Mouse (Mus musculus) CH12.LX (cell line): Measurements from ENCODE around the gene Zfp9.

ENCODE experiments used
- CTCF ChIP-seq, 2 experiments: IDR thresholded peaks in 1 of 2; conservative IDR thresholded peaks in 1 of 2; 2 replicates each; pipeline ENCODE4 v1.5.1; 2011 to 2012; ENCODE audit warnings: low read depth in 2 of 2, low read length in 2 of 2, improper control_type of control experiment in 1 of 2, inconsistent platforms in 1 of 2, mild to moderate bottlenecking in 1 of 2, moderate library complexity in 1 of 2
- POLR2A ChIP-seq: IDR thresholded peaks from 2 replicates; pipeline ENCODE4 v1.6.1; 2011; ENCODE audit warnings: low read depth, mild to moderate bottlenecking, improper control_type of control experiment, low read length
- RAD21 ChIP-seq: IDR thresholded peaks from 2 replicates; pipeline ENCODE4 v1.6.1; 2011; ENCODE audit warnings: low read depth, mild to moderate bottlenecking, low read length, improper control_type of control experiment, moderate library complexity
- RCOR1 ChIP-seq: conservative IDR thresholded peaks from 2 replicates; pipeline ENCODE4 v1.6.1; 2012; ENCODE audit warnings: low read depth, mild to moderate bottlenecking, inconsistent platforms, low read length, improper control_type of control experiment
- TBP ChIP-seq: conservative IDR thresholded peaks from 2 replicates; pipeline ENCODE4 v1.6.1; 2011; ENCODE audit warnings: low read depth, low read length, improper control_type of control experiment
- TCF12 ChIP-seq: IDR thresholded peaks from 2 replicates; pipeline ENCODE4 v1.6.1; 2014; ENCODE audit warnings: low read depth, mild to moderate bottlenecking, inconsistent platforms, low read length, improper control_type of control experiment

DNA sequence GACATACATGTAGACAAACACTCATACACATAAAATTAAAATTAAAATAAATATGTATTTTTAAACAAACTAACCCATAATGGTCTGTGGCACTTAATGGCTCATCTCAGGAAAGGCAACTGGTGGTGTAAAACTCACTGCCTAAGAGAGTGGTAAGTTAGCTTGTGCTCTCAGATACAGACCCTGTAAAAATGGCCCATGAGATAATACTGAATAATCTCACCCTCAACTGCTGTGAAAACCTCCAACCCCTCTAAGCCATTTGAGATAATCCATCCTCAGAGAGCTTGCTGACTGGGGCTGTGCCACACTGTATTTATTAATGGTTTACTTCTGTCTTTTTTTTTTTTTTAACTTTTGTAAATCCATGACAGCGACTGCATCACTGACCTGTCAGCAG, 3.0 kb upstream of the Zfp9 start:
- TF ChIP-seq TBP (no peak), POLR2A (no peak), TCF12 (no peak), RCOR1 (no peak), RAD21 (no peak), CTCF (conservative IDR thresholded peaks at IDR 0.05 in 1 of 2, IDR thresholded peaks at IDR 0.05 in 1 of 2; ENCODE audit: low read depth in 2 of 2, low read length in 2 of 2) (no peak)
